22 mouse cellular contexts compared by ENCODE assay signal in genomic region chr3:85021816-85022215, GRCm38 (mm10).
A peak's percentile ranks its signal among the peaks of the same experiment; 100 is the strongest.
DNase-seq lines count a peak whose midpoint lies in the region; ATAC-seq and TF ChIP-seq lines count a peak whose summit lies in the region.
"Had no signal": no experiment of that assay in that cellular context is flagged by ENCODE, and none has a peak within 500 bp of the region (broad histone marks: within the 10 kb centered on the region; RNA-seq: fewer than 3 reads in every experiment).

No protein-coding gene starts in this region.

- H3K9ac ChIP-seq in intestine, embryonic 15.5 days = no peak overlapping the region
- H3K9ac ChIP-seq: embryonic facial prominence, embryonic 13.5 days; embryonic facial prominence, embryonic 15.5 days; forebrain, embryonic 13.5 days; forebrain, embryonic 15.5 days; forebrain, postnatal 0 days had no signal

- DNase-seq in gastrocnemius, adult 2 months = no peak
- no peak for DNase-seq in gastrocnemius, postnatal 10 days
- no peak for DNase-seq in layer of hippocampus, adult 2 months (ENCODE audit: low spot score in 2 of 2)
- DNase-seq in layer of hippocampus, adult 9-10 months (ENCODE audit: low spot score) = no peak
- DNase-seq in brain, adult 2 months (ENCODE audit: low read depth, low spot score) = peak; percentile 68
- DNase-seq: adrenal gland, adult 2 months; adrenal gland, postnatal 10 days; adrenal gland, postnatal 25 days; cerebellum, adult 11-12 months; cerebellum, adult 2 months; cerebellum, adult 9-10 months; cerebellum, postnatal 10 days; cerebellum, postnatal 25 days; embryo, embryonic 11 days; forebrain, postnatal 0 days had no signal

- peak overlapping the region; percentile 43; the same call in 1 of the 2 replicates for H3K27ac ChIP-seq in gastrocnemius, adult 2 months
- peak overlapping the region; percentile 88 for H3K27ac ChIP-seq in layer of hippocampus, adult 2 months
- peak overlapping the region; percentile 51; the same call in 1 of the 2 replicates for H3K27ac ChIP-seq in cortical plate, adult 2 months (ENCODE audit: insufficient read depth, low read length)
- H3K27ac ChIP-seq in intestine, embryonic 15.5 days = no peak overlapping the region
- H3K27ac ChIP-seq: embryonic facial prominence, embryonic 13.5 days; embryonic facial prominence, embryonic 15.5 days; forebrain, embryonic 13.5 days; forebrain, embryonic 15.5 days had no signal

- 95% methylated on average over 6 of the region's 6 CpGs for WGBS in intestine, embryonic 15.5 days

- no peak for TF ChIP-seq CTCF in gastrocnemius, adult 2 months (IDR thresholded peaks at IDR 0.05)
- no peak for TF ChIP-seq CTCF in layer of hippocampus, adult 2 months (conservative IDR thresholded peaks at IDR 0.05)
- no peak for TF ChIP-seq CTCF in cortical plate, adult 2 months (IDR thresholded peaks at IDR 0.05; ENCODE audit: extremely low read depth, insufficient read depth, low read length)

- no peak overlapping the region for H3K4me2 ChIP-seq in intestine, embryonic 15.5 days (replicated peaks)
- H3K4me2 ChIP-seq: embryonic facial prominence, embryonic 13.5 days; embryonic facial prominence, embryonic 15.5 days; forebrain, embryonic 13.5 days; forebrain, embryonic 15.5 days had no signal

- H3K27me3 ChIP-seq in intestine, embryonic 15.5 days (replicated peaks) = no peaks in the 10 kb centered on the region
- H3K27me3 ChIP-seq: embryonic facial prominence, embryonic 15.5 days; forebrain, embryonic 13.5 days; forebrain, embryonic 15.5 days had no signal

- no peak for TF ChIP-seq POLR2A in cortical plate, adult 2 months (IDR thresholded peaks at IDR 0.05; ENCODE audit: extremely low read depth, insufficient read depth, low read length)

- no peaks in the 10 kb centered on the region for H3K36me3 ChIP-seq in intestine, embryonic 15.5 days
- H3K36me3 ChIP-seq: embryonic facial prominence, embryonic 13.5 days; embryonic facial prominence, embryonic 15.5 days; forebrain, embryonic 15.5 days had no signal

- H3K4me3 ChIP-seq in gastrocnemius, adult 2 months = no peak overlapping the region
- H3K4me3 ChIP-seq in layer of hippocampus, adult 2 months = no peak overlapping the region
- H3K4me3 ChIP-seq in cortical plate, adult 2 months (ENCODE audit: insufficient read depth, low read length) = no peak overlapping the region
- H3K4me3 ChIP-seq in intestine, embryonic 15.5 days (replicated peaks) = no peak overlapping the region
- H3K4me3 ChIP-seq: embryonic facial prominence, embryonic 13.5 days; embryonic facial prominence, embryonic 15.5 days; erythroblast, embryonic 14.5 days; forebrain, embryonic 13.5 days; forebrain, embryonic 15.5 days had no signal

- no peak for ATAC-seq in intestine, embryonic 15.5 days
- ATAC-seq: forebrain, embryonic 13.5 days; forebrain, embryonic 15.5 days; forebrain, postnatal 0 days had no signal

- intact Hi-C loops in gastrocnemius, adult 2 months (cut with DNase I) = no loop called here

- H3K4me1 ChIP-seq in cortical plate, adult 2 months (ENCODE audit: control insufficient read depth, insufficient read depth, low read length) = peaks cover 7% of the 10 kb centered on the region; the same call in 1 of the 2 replicates
- no peaks in the 10 kb centered on the region for H3K4me1 ChIP-seq in intestine, embryonic 15.5 days (replicated peaks)
- H3K4me1 ChIP-seq: embryonic facial prominence, embryonic 13.5 days; embryonic facial prominence, embryonic 15.5 days had no signal

- H3K9me3 ChIP-seq in intestine, embryonic 15.5 days = no peaks in the 10 kb centered on the region
- H3K9me3 ChIP-seq: embryonic facial prominence, embryonic 13.5 days; embryonic facial prominence, embryonic 15.5 days; forebrain, embryonic 13.5 days; forebrain, embryonic 15.5 days had no signal
